Mouse (Mus musculus) G1E (cell line): ENCODE data around the gene Ube2z.

Experiments
- CTCF ChIP-seq: IDR thresholded peaks from 2 replicates; pipeline ENCODE4 v1.5.1; 2012; ENCODE audit warnings: low read depth, low read length, inconsistent platforms, mixed read lengths
- GATA1 ChIP-seq: IDR thresholded peaks from 2 replicates; pipeline ENCODE4 v1.6.1; 2012; ENCODE audit warnings: borderline replicate concordance, low read length, inconsistent platforms, mixed read lengths
- TAL1 ChIP-seq: conservative IDR thresholded peaks from 2 replicates; pipeline ENCODE4 v1.6.1; 2012; ENCODE audit warnings: low read depth, low read length, inconsistent platforms, mixed read lengths

- TF ChIP-seq CTCF (no peak), GATA1 (no peak), TAL1 (no peak)
These were observed 3.0 kb upstream of the Ube2z start for GRCm38 (mm10) chr11:96068231-96068630.
